Mouse (Mus musculus) C2C12 (cell line): Measurements from ENCODE around the gene Slc44a1.

Source experiments
- CEBPB ChIP-seq: IDR thresholded peaks from one replicate; pipeline ENCODE4 v1.6.1; 2011; ENCODE audit warnings: low read depth, mild to moderate bottlenecking, control low read depth, moderate library complexity
- FOSL1 ChIP-seq: IDR thresholded peaks from one replicate; pipeline ENCODE4 v1.8.0; 2011; ENCODE audit warnings: mild to moderate bottlenecking, low read length; ENCODE audit not compliant: poor library complexity, insufficient read depth, severe bottlenecking
- MYOD1 ChIP-seq: IDR thresholded peaks from one replicate; pipeline ENCODE4 v1.6.1; 2011; ENCODE audit warnings: low read depth; ENCODE audit not compliant: control insufficient read depth, insufficient read length

- no peak for TF ChIP-seq CEBPB
- no peak for TF ChIP-seq FOSL1
- no peak for TF ChIP-seq MYOD1
These were observed 82.4 kb downstream of the Slc44a1 start for GRCm38 (mm10) chr4:53522655-53523054.
